Mouse (Mus musculus): ENCODE data around the gene Etfb. TPM values are rescaled to one million over a fixed set of nuclear protein-coding genes. Genes with fewer than 3 reads are reported as not detected.

Etfb gene
- polyA plus RNA-seq, 1 experiment from 2014 or later: 348 TPM

Small RNA genes within 50 kb of the gene (microRNA-seq; reads per million reads assigned to microRNA genes)
- gene Mir7051: 0.79 reads per million

Other genes starting within 250 kb of the Etfb start
- gene Zfp715, start 130.8 kb upstream of the Etfb start, polyA plus RNA-seq (2015; fragmentation: Nextera tagmentation; extraction: Ambion mirVana): 13.1 and 15.8 TPM in 2 replicates
- gene Siglecf, start 92.7 kb upstream of the Etfb start, polyA plus RNA-seq (2015; fragmentation: Nextera tagmentation; extraction: Ambion mirVana): 0.14 and 0.23 TPM in 2 replicates
- gene Siglecg, start 35.9 kb upstream of the Etfb start, polyA plus RNA-seq (2015; fragmentation: Nextera tagmentation; extraction: Ambion mirVana): 0.25 and 0.48 TPM in 2 replicates
- not detected in 2 replicates for gene Lim2, start 16.4 kb upstream of the Etfb start, polyA plus RNA-seq (2015; fragmentation: Nextera tagmentation; extraction: Ambion mirVana)
- 3.1 and 5.2 TPM in 2 replicates for gene Nkg7, start 7.0 kb upstream of the Etfb start, polyA plus RNA-seq (2015; fragmentation: Nextera tagmentation; extraction: Ambion mirVana)
- not detected in 2 replicates for gene Cldnd2, start 3.3 kb upstream of the Etfb start, polyA plus RNA-seq (2015; fragmentation: Nextera tagmentation; extraction: Ambion mirVana)
- 0.49 TPM in 1 of 2 replicates, not detected in the other for gene Gm45233, start within 50 bp of the Etfb start, polyA plus RNA-seq (2015; fragmentation: Nextera tagmentation; extraction: Ambion mirVana)
- gene Vsig10l, start 19.1 kb downstream of the Etfb start, polyA plus RNA-seq (2015; fragmentation: Nextera tagmentation; extraction: Ambion mirVana): 2.8 and 3.7 TPM in 2 replicates
- 0.15 and 0.38 TPM in 2 replicates for gene Iglon5, start 46.0 kb downstream of the Etfb start, polyA plus RNA-seq (2015; fragmentation: Nextera tagmentation; extraction: Ambion mirVana)
- not detected in 2 replicates for gene 4931406B18Rik, start 61.9 kb downstream of the Etfb start, polyA plus RNA-seq (2015; fragmentation: Nextera tagmentation; extraction: Ambion mirVana)
- gene Cd33, start 100.3 kb downstream of the Etfb start, polyA plus RNA-seq (2015; fragmentation: Nextera tagmentation; extraction: Ambion mirVana): 2.2 and 2.3 TPM in 2 replicates
- 4.3 TPM in 2 replicates for gene Zfp658, start 118.2 kb downstream of the Etfb start, polyA plus RNA-seq (2015; fragmentation: Nextera tagmentation; extraction: Ambion mirVana)
- gene Zfp719, start 135.5 kb downstream of the Etfb start, polyA plus RNA-seq (2015; fragmentation: Nextera tagmentation; extraction: Ambion mirVana): 14.1 and 15.8 TPM in 2 replicates
- gene Zfp819, start 163.1 kb downstream of the Etfb start, polyA plus RNA-seq (2015; fragmentation: Nextera tagmentation; extraction: Ambion mirVana): 0.41 and 0.80 TPM in 2 replicates
- not detected in 2 replicates for gene Ceacam18, start 190.6 kb downstream of the Etfb start, polyA plus RNA-seq (2015; fragmentation: Nextera tagmentation; extraction: Ambion mirVana)
- 1.2 and 2.2 TPM in 2 replicates for gene Siglece, start 216.1 kb downstream of the Etfb start, polyA plus RNA-seq (2015; fragmentation: Nextera tagmentation; extraction: Ambion mirVana)
- gene Ctu1, start 227.9 kb downstream of the Etfb start, polyA plus RNA-seq (2015; fragmentation: Nextera tagmentation; extraction: Ambion mirVana): 13.0 and 13.1 TPM in 2 replicates
- gene Klk14, start 246.3 kb downstream of the Etfb start, polyA plus RNA-seq (2015; fragmentation: Nextera tagmentation; extraction: Ambion mirVana): not detected in 2 replicates